Mouse (Mus musculus): Measurements from ENCODE around the gene Akap12. TPM values are rescaled to one million over a fixed set of nuclear protein-coding genes. Genes with fewer than 3 reads are reported as not detected.

Akap12 gene
- polyA plus RNA-seq, 1 experiment from 2014 or later, result 15.7 TPM

DNA sequence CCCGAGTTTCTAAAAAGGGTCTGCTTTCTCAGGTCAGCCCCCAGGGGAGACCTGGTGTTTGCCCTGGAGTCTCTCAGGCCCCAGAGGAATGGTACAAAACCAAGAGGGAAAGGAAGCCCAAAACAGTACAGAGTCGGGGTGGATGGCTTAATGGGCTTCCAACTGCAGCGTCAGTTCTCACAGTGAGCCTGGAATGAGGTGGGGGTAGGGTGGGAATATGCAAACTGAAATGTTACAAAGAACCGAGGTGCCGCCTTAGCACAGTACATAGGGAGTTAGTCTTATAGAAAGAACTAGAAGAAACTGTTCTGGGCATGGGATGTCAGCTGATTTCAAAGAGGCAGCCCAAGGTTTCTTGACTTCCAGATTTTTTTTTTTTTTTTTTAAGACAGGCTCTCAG is 11.7 kb upstream of the Akap12 start:
- Histone ChIP-seq H3K4me1 (replicated peaks) (no peaks in the 10 kb centered on the region), H3K9me3 (no peaks in the 10 kb centered on the region), H3K4me3 (replicated peaks) (no peak overlapping the region), H3K27me3 (no peaks in the 10 kb centered on the region), H3K36me3 (no peaks in the 10 kb centered on the region), H3K9ac (replicated peaks) (no peak overlapping the region), H3K4me2 (no peak overlapping the region), H3K27ac (no peak overlapping the region)
- 40% methylated on average over 5 of the region's 5 CpGs for WGBS
- no peak for ATAC-seq (ENCODE audit: insufficient number of reproducible peaks, insufficient read depth, low FRiP score, low TSS enrichment, low read depth)

- WGBS, result 69% methylated on average over 5 of the region's 5 CpGs
- Histone ChIP-seq H3K4me3 (replicated peaks) (no peak overlapping the region), H3K36me3 (no peaks in the 10 kb centered on the region)
These were observed 5.3 kb upstream of the Akap12 start for GRCm38 (mm10) chr10:4260925-4261324.

DNA sequence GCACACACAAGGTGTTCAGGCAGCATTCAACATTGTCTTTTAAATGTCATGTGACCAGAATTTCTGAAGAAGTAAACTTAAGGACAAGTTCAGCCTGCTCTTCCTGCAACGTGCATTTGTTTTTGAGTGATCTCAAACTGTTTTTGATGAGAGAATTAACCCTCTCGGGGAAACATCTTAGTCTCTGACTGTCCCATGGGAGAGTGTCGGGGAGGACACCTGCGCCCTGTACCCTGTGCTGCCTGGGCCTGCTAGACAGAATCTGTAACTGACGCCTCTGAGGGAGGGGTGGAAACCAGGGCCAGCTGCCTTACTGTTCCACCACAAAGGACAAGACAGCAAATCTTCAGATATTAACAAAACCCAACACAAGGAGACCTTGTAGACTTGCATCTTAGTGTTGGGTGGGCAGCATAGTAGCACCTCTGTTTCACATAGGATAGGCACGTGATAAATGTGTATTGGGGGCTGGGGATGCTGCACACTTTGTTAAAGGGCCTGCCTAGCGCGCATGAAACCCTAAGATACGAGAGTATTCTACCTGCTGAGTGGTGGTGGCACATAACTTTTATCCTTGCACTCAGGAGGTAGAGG is 4.7 kb upstream of the Akap12 start:
- no peaks in the 10 kb centered on the region for H3K9me3 ChIP-seq
- no peak overlapping the region for H3K27ac ChIP-seq
- H3K27me3 ChIP-seq, result no peaks in the 10 kb centered on the region
- no peak overlapping the region for H3K4me2 ChIP-seq
- H3K4me1 ChIP-seq (replicated peaks), result peaks cover 6% of the 10 kb centered on the region; the same call in 1 of the 2 replicates
- ATAC-seq (ENCODE audit: insufficient number of reproducible peaks, insufficient read depth, low FRiP score, low TSS enrichment, low read depth), result no peak
- no peak overlapping the region for H3K4me3 ChIP-seq (replicated peaks)
- H3K36me3 ChIP-seq, result no peaks in the 10 kb centered on the region
- WGBS, result 74% methylated on average over 9 of the region's 9 CpGs
- no peak overlapping the region for H3K9ac ChIP-seq (replicated peaks)

More at GRCm38 (mm10) chr10:4260925-4261324, 5.3 kb upstream of the Akap12 start:
- H3K9me3 ChIP-seq, result no peaks in the 10 kb centered on the region
- no peak for ATAC-seq (ENCODE audit: insufficient number of reproducible peaks, insufficient read depth, low FRiP score, low TSS enrichment, low read depth)
- H3K27me3 ChIP-seq, result no peaks in the 10 kb centered on the region
- H3K27ac ChIP-seq, result no peak overlapping the region
- H3K4me2 ChIP-seq, result no peak overlapping the region
- H3K4me1 ChIP-seq (replicated peaks), result peaks cover 5% of the 10 kb centered on the region; the same call in 1 of the 2 replicates
- H3K9ac ChIP-seq (replicated peaks), result no peak overlapping the region

- H3K27ac ChIP-seq, result no peak overlapping the region
- H3K4me1 ChIP-seq (replicated peaks), result peaks cover 12% of the 10 kb centered on the region; the same call in 1 of the 2 replicates
- peak overlapping the region; percentile 95 for H3K4me2 ChIP-seq
- H3K9me3 ChIP-seq, result no peaks in the 10 kb centered on the region
- peak overlapping the region; percentile 74; the same call in 1 of the 2 replicates for H3K9ac ChIP-seq (replicated peaks)
- 1% methylated on average over 13 of the region's 13 CpGs for WGBS
- peaks cover 16% of the 10 kb centered on the region for H3K27me3 ChIP-seq
- peak overlapping the region; percentile 70 for H3K4me3 ChIP-seq (replicated peaks)
- no peaks in the 10 kb centered on the region for H3K36me3 ChIP-seq
- ATAC-seq (ENCODE audit: insufficient number of reproducible peaks, insufficient read depth, low FRiP score, low TSS enrichment, low read depth), result peak; percentile 54; the same call in 1 of the 2 replicates
These were observed 539 bp upstream of the Akap12 start for GRCm38 (mm10) chr10:4265641-4266040.

DNA sequence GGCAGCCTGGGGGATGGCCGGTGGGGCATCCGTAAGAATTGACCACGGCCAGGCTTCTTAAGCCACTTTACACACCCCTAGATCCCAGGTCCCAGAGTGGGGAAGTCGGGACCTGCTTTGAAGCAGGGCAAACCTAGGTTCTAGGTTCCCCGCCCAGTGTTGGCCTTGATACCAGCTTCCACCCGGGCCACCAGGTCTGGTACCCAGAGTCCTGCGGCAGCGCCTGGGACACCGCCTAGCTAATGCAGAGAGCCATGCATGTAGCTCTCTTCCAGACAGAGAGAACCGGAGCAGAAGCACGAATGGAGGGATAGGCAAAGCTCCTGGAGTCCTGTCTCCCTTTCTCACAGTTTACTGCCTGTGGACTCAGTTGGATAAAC is 741 bp downstream of the Akap12 start:
- ATAC-seq (ENCODE audit: insufficient number of reproducible peaks, insufficient read depth, low FRiP score, low TSS enrichment, low read depth), result peak; percentile 57; the same call in 1 of the 2 replicates
- Histone ChIP-seq H3K4me1 (replicated peaks) (peaks cover 12% of the 10 kb centered on the region; the same call in 1 of the 2 replicates), H3K36me3 (no peaks in the 10 kb centered on the region), H3K4me3 (replicated peaks) (peak overlapping the region; percentile 70), H3K9ac (replicated peaks) (peak overlapping the region; percentile 74), H3K4me2 (peak overlapping the region; percentile 95), H3K27me3 (peaks cover 16% of the 10 kb centered on the region), H3K9me3 (no peaks in the 10 kb centered on the region), H3K27ac (no peak overlapping the region)
- under 1% methylated on average over 11 of the region's 11 CpGs for WGBS

DNA sequence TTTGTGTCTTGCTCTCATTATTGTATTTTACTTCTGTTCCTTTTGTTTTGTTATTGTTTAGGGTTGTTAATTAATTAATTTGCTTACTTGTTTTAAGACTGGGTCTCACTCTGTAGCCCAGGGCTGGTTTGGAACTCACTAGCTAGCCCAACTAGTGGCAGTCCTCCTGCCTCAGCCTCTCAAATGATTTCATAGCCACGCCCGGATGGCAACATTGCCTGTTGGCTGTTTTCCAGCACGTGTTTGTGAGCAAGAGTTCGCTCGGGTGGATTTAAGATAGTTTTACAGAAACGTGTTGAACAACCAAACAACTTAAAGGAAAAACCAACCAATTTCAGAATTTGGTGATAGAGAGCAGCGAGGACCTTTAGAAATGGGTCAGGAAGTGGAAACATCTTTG is 1.3 kb downstream of the Akap12 start:
- peak overlapping the region; percentile 95 for H3K4me2 ChIP-seq
- H3K36me3 ChIP-seq, result no peaks in the 10 kb centered on the region
- no peak overlapping the region for H3K4me3 ChIP-seq (replicated peaks)
- H3K4me1 ChIP-seq (replicated peaks), result peaks cover 12% of the 10 kb centered on the region; the same call in 1 of the 2 replicates
- no peak overlapping the region for H3K27ac ChIP-seq
- H3K9ac ChIP-seq (replicated peaks), result no peak overlapping the region
- WGBS, result 86% methylated on average over 7 of the region's 7 CpGs
- H3K27me3 ChIP-seq, result peaks cover 16% of the 10 kb centered on the region
- no peak for ATAC-seq (ENCODE audit: insufficient number of reproducible peaks, insufficient read depth, low FRiP score, low TSS enrichment, low read depth)
- no peaks in the 10 kb centered on the region for H3K9me3 ChIP-seq

- Histone ChIP-seq H3K9ac (replicated peaks) (no peak overlapping the region), H3K9me3 (no peaks in the 10 kb centered on the region), H3K36me3 (no peaks in the 10 kb centered on the region), H3K4me2 (no peak overlapping the region), H3K27ac (no peak overlapping the region), H3K4me1 (replicated peaks) (peaks cover 12% of the 10 kb centered on the region; the same call in 1 of the 2 replicates), H3K27me3 (peaks cover 16% of the 10 kb centered on the region), H3K4me3 (replicated peaks) (no peak overlapping the region)
- ATAC-seq (ENCODE audit: insufficient number of reproducible peaks, insufficient read depth, low FRiP score, low TSS enrichment, low read depth), result no peak
- WGBS, result 92% methylated on average over 7 of the region's 7 CpGs
These were observed 2.0 kb downstream of the Akap12 start for GRCm38 (mm10) chr10:4268140-4268539.

- ATAC-seq (ENCODE audit: insufficient number of reproducible peaks, insufficient read depth, low FRiP score, low TSS enrichment, low read depth), result no peak
- no peaks in the 10 kb centered on the region for H3K36me3 ChIP-seq
- WGBS, result 90% methylated on average over 10 of the region's 10 CpGs
These were observed 9.4 kb downstream of the Akap12 start for GRCm38 (mm10) chr10:4275572-4275971.

GRCm38 (mm10) chr10:4276081-4276480 is 9.9 kb downstream of the Akap12 start:
- Histone ChIP-seq H3K9ac (replicated peaks) (no peak overlapping the region), H3K36me3 (no peaks in the 10 kb centered on the region), H3K9me3 (no peaks in the 10 kb centered on the region), H3K27me3 (no peaks in the 10 kb centered on the region), H3K4me2 (no peak overlapping the region), H3K4me3 (replicated peaks) (no peak overlapping the region), H3K4me1 (replicated peaks) (no peaks in the 10 kb centered on the region), H3K27ac (no peak overlapping the region)
- WGBS, result 92% methylated on average over 13 of the region's 13 CpGs
- no peak for ATAC-seq (ENCODE audit: insufficient number of reproducible peaks, insufficient read depth, low FRiP score, low TSS enrichment, low read depth)

More at GRCm38 (mm10) chr10:4275572-4275971, 9.4 kb downstream of the Akap12 start:
- Histone ChIP-seq H3K27ac (no peak overlapping the region), H3K9ac (replicated peaks) (no peak overlapping the region), H3K4me1 (replicated peaks) (no peaks in the 10 kb centered on the region), H3K4me3 (replicated peaks) (no peak overlapping the region), H3K27me3 (no peaks in the 10 kb centered on the region), H3K9me3 (no peaks in the 10 kb centered on the region), H3K4me2 (no peak overlapping the region)

- WGBS, result 76% methylated on average over 6 of the region's 6 CpGs
- Histone ChIP-seq H3K4me3 (replicated peaks) (no peak overlapping the region), H3K9me3 (no peaks in the 10 kb centered on the region), H3K36me3 (no peaks in the 10 kb centered on the region), H3K27me3 (no peaks in the 10 kb centered on the region), H3K4me2 (no peak overlapping the region), H3K4me1 (replicated peaks) (no peaks in the 10 kb centered on the region), H3K27ac (no peak overlapping the region), H3K9ac (replicated peaks) (no peak overlapping the region)
- no peak for ATAC-seq (ENCODE audit: insufficient number of reproducible peaks, insufficient read depth, low FRiP score, low TSS enrichment, low read depth)
These were observed 11.9 kb downstream of the Akap12 start for GRCm38 (mm10) chr10:4278041-4278440.

DNA sequence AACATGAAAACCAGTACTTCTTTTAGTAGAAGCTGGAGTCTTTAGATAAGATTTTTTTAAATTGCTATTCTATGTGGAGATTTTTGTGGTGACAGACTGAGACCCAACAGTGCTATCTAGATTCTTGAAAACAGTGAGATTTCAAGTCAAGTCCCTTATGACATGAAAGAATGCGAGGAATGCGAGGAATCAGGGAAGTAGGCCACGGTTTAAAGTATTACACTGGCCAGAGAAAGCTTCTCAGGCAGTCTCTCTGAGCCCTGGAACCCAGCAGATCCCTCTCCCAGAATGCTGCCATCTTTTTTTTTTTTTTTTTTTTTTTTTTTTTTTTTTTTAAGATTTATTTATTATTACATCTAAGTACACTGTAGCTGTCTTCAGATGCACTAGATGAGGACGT is 16.2 kb downstream of the Akap12 start:
- no peak overlapping the region for H3K4me3 ChIP-seq (replicated peaks)
- WGBS, result 57% methylated on average over 4 of the region's 4 CpGs
- no peaks in the 10 kb centered on the region for H3K4me1 ChIP-seq (replicated peaks)
- H3K9me3 ChIP-seq, result no peaks in the 10 kb centered on the region
- no peaks in the 10 kb centered on the region for H3K36me3 ChIP-seq
- no peak overlapping the region for H3K9ac ChIP-seq (replicated peaks)
- H3K27ac ChIP-seq, result no peak overlapping the region
- no peak overlapping the region for H3K4me2 ChIP-seq
- no peak for ATAC-seq (ENCODE audit: insufficient number of reproducible peaks, insufficient read depth, low FRiP score, low TSS enrichment, low read depth)
- no peaks in the 10 kb centered on the region for H3K27me3 ChIP-seq

DNA sequence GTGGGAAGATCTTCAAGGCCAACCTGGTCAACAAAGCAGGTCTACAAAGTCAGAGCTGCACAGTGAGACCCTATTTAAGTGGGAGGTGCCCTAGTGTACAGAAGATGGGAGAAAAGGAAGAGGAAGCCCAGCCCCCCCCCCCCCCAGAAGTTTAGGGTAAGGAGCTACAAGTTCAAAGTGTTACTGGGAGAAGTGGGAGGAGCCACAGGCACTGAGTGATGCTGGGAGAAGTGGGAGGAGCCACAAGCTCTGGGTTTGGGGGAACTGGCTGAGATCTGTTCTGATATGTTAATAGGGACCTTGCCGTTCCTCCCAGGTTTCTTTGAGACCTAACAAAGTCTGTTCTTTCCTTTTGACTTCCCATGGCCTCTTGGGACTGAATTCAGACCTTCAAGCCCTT is 18.6 kb downstream of the Akap12 start:
- WGBS, result 91% methylated on average over 1 of the region's 1 CpGs
- Histone ChIP-seq H3K4me3 (replicated peaks) (no peak overlapping the region), H3K36me3 (no peaks in the 10 kb centered on the region), H3K4me2 (no peak overlapping the region), H3K27ac (no peak overlapping the region), H3K9me3 (no peaks in the 10 kb centered on the region), H3K9ac (replicated peaks) (no peak overlapping the region), H3K4me1 (replicated peaks) (peaks cover 7% of the 10 kb centered on the region), H3K27me3 (no peaks in the 10 kb centered on the region)
- ATAC-seq (ENCODE audit: insufficient number of reproducible peaks, insufficient read depth, low FRiP score, low TSS enrichment, low read depth), result no peak
